Mouse (Mus musculus) spleen, adult 2 months (tissue): Measurements from ENCODE around the gene Aatf. TPM values are rescaled to one million over a fixed set of nuclear protein-coding genes. Genes with fewer than 3 reads are reported as not detected.

ENCODE experiments used
- DNase-seq, 2 experiments: peaks; one replicate each; pipeline versions ENCODE4 v3.0.0 to v3.0.0-alpha.2; 2012 to 2021; ENCODE audit warnings: low spot score in 2 of 2, low read depth in 1 of 2
- H3K27ac ChIP-seq: fragments of 200-500 bp; 2 replicates; pipeline ENCODE4 v1.5.1; 2012; ENCODE audit warnings: low read length, inconsistent platforms; ENCODE audit not compliant: insufficient read depth
- H3K27me3 ChIP-seq: fragments of 200-500 bp; 2 replicates; pipeline ENCODE4 v1.6.1; 2012; ENCODE audit warnings: mild to moderate bottlenecking, moderate library complexity, low read length, inconsistent platforms; ENCODE audit not compliant: control insufficient read depth, insufficient read depth
- H3K36me3 ChIP-seq: fragments of 200-500 bp; 2 replicates; pipeline ENCODE4 v1.6.1; 2012; ENCODE audit warnings: mild to moderate bottlenecking, low read length, inconsistent platforms; ENCODE audit not compliant: control insufficient read depth, insufficient read depth
- H3K4me1 ChIP-seq: fragments of 200-500 bp; 2 replicates; pipeline ENCODE4 v1.6.1; 2011; ENCODE audit warnings: inconsistent platforms; ENCODE audit not compliant: control insufficient read depth, insufficient read depth, insufficient read length
- H3K4me3 ChIP-seq: fragments of 200-500 bp; 2 replicates; pipeline ENCODE4 v1.5.1; 2011; ENCODE audit warnings: mild to moderate bottlenecking, inconsistent platforms; ENCODE audit not compliant: insufficient read depth, insufficient read length; ENCODE audit errors: extremely low read depth
- CTCF ChIP-seq: fragments of 200-500 bp; IDR thresholded peaks from 2 replicates; pipeline ENCODE4 v1.5.1; 2011; ENCODE audit warnings: mild to moderate bottlenecking, inconsistent platforms; ENCODE audit not compliant: insufficient read depth, insufficient read length, insufficient replicate concordance; ENCODE audit errors: extremely low read depth
- POLR2A ChIP-seq: fragments of 200-500 bp; IDR thresholded peaks from 2 replicates; pipeline ENCODE4 v1.6.1; 2011; ENCODE audit warnings: low read depth, low read length, inconsistent platforms
- WGBS: fragments of 180-500 bp; shearing (Covaris S2); methylation state at CpG from one replicate; pipeline ENCODE4 v1.1.7; 2018; 5-methylcytosine and 5-hydroxymethylcytosine counted together
- polyA plus RNA-seq: library from polyadenylated mRNA; depleted of rRNA; stranded (reverse); fragments of >200 nt; gene quantifications from 2 replicates; pipeline ENCODE4 v1.2.3, GENCODE M21; 2012

Gene Aatf
- polyA plus RNA-seq, 1 experiment = 6.4 TPM

- H3K4me3 ChIP-seq = no peak overlapping the region
- no peaks in the 10 kb centered on the region for H3K4me1 ChIP-seq
- H3K27ac ChIP-seq = no peak overlapping the region
- H3K36me3 ChIP-seq = no peaks in the 10 kb centered on the region
- WGBS = 21% methylated on average over 4 of the region's 4 CpGs
- no peak for DNase-seq
- H3K27me3 ChIP-seq = no peaks in the 10 kb centered on the region; the same call in 1 of the 2 replicates
- no peak for TF ChIP-seq POLR2A
- TF ChIP-seq CTCF = no peak
These were observed 26.7 kb upstream of the Aatf start for GRCm38 (mm10) chr11:84539981-84540380.

- 14% methylated on average over 14 of the region's 14 CpGs for WGBS
These were observed 16.7 kb upstream of the Aatf start for GRCm38 (mm10) chr11:84529797-84530703.

GRCm38 (mm10) chr11:84529143-84529755, 15.9 kb upstream of the Aatf start:
- TF ChIP-seq POLR2A (no peak), CTCF (no peak)
- H3K36me3 ChIP-seq = no peaks in the 10 kb centered on the region
- no peak for DNase-seq
- WGBS = 11% methylated on average over 24 of the region's 24 CpGs
- H3K27ac ChIP-seq = no peak overlapping the region
- peaks cover 10% of the 10 kb centered on the region for H3K4me1 ChIP-seq
- H3K27me3 ChIP-seq = peaks cover 45% of the 10 kb centered on the region
- no peak overlapping the region for H3K4me3 ChIP-seq

More at GRCm38 (mm10) chr11:84529797-84530703, 16.7 kb upstream of the Aatf start:
- no peak overlapping the region for H3K27ac ChIP-seq
- H3K4me1 ChIP-seq = peaks cover 7% of the 10 kb centered on the region
- TF ChIP-seq CTCF (no peak), POLR2A (no peak)
- no peak overlapping the region for H3K4me3 ChIP-seq
- H3K27me3 ChIP-seq = peaks cover 38% of the 10 kb centered on the region
- no peak for DNase-seq
- H3K36me3 ChIP-seq = no peaks in the 10 kb centered on the region

GRCm38 (mm10) chr11:84526976-84527860, 13.9 kb upstream of the Aatf start:
- no peak overlapping the region for H3K27ac ChIP-seq
- WGBS = 11% methylated on average over 29 of the region's 29 CpGs
- no peak overlapping the region for H3K4me3 ChIP-seq
- peaks cover 12% of the 10 kb centered on the region for H3K4me1 ChIP-seq
- no peak for TF ChIP-seq POLR2A
- peaks cover 55% of the 10 kb centered on the region for H3K27me3 ChIP-seq
- H3K36me3 ChIP-seq = no peaks in the 10 kb centered on the region
- DNase-seq = no peak

- TF ChIP-seq POLR2A (no peak), CTCF (no peak)
- no peak for DNase-seq
- no peak overlapping the region for H3K27ac ChIP-seq
- H3K36me3 ChIP-seq = no peaks in the 10 kb centered on the region
- no peak overlapping the region for H3K4me3 ChIP-seq
- 6% methylated on average over 10 of the region's 10 CpGs for WGBS
- peaks cover 54% of the 10 kb centered on the region for H3K27me3 ChIP-seq
- H3K4me1 ChIP-seq = peaks cover 12% of the 10 kb centered on the region
These were observed 13.1 kb upstream of the Aatf start for GRCm38 (mm10) chr11:84526451-84526850.

GRCm38 (mm10) chr11:84525421-84526274, 12.3 kb upstream of the Aatf start, which contains the start of gene Lhx1:
Lhx1 (minus strand) TSS chr11:84525535.
- peak within 1 kb of the TSS; percentile 56; the same call in 1 of the 2 replicates for H3K4me3 ChIP-seq
- H3K27ac ChIP-seq = no peak within 1 kb of the TSS
- no peak for DNase-seq
- 2% methylated on average over 64 of the region's 64 CpGs for WGBS
- peaks cover 12% of the 10 kb centered on the region for H3K4me1 ChIP-seq
- H3K27me3 ChIP-seq = peaks cover 55% of the 10 kb centered on the region
- H3K36me3 ChIP-seq = no peaks in the 10 kb centered on the region
- TF ChIP-seq POLR2A (no peak), CTCF (no peak)
